Mouse (Mus musculus): Measurements from ENCODE around the gene Nipa1.

Gene Nipa1

DNA sequence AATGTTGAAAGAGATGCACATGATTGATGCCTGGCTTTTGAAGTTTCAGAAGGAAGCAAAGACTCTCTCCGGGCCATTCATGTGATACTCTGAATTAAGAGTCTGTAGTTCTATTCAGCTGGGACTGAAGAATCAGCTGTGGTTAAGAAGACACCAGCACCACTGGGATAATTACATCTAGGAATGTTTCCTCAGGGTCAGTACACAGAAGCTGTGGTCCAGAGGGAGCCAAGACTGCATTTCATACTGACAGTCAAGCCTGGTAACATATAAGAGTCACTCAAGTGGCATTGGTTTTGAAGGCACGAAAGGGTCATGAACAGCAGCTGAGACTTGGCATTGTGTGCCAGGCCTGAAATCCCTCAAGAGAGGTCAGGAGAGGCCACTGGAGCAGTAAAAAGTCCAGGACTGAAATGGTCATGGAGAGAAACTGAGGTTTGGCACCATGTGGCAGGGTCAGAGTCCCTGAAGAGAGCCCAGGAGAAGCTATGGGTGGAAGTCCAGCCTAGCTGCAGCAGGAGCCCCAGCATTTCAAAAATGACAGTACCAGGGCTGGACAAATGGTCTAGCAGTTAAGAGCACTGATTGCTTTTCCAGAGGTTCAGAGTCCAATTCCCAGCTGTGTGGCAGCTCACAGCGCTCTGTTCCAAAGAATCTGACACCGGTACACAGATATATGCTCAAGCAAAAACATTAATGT is 9.3 kb downstream of the Nipa1 start:
- DNase-seq (ENCODE audit: low spot score in 2 of 2) = no peak

DNA sequence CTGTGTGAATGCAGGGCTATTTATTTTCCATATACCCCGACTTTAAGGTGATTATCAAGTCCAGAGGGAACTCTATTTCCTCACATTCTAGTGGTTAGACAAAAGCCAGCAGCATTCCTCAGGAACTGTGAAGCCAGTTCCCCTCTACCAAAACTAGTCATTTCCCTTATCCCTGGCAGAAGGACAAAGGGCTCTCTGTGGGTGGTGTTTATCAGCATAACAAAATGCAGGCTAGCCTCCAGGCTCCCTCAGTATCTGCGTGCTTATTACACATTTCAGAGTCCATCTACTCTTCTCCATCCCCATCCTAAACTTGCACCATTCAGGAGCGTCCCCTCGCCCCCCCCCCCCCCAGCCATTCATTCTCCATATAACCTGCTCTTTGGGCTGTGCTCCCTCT is 20.8 kb downstream of the Nipa1 start:
- DNase-seq (ENCODE audit: low spot score in 2 of 2) = no peak

- DNase-seq (ENCODE audit: low spot score in 2 of 2) = peak in 1 of 2 experiments; percentile 21
These were observed 24.7 kb downstream of the Nipa1 start for GRCm38 (mm10) chr7:55995013-55995412.

DNA sequence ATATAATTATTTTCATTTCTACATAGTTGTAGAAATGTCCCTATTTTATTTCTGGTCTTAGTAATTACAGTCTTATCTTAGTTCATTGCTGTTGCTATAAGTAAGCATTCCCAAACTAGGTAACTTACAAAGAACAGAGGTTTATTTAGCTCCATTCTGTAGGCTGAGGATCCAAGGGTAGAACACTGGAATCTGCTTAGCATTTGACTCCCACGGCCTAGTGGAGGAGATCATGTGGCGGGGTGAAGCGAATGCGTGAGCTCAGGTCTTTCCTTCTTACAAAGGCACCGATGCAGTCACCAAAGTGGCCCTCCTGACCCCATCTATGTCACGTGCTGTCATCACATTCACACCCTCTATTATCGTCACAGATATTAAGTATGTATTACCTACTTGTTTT is 27.9 kb downstream of the Nipa1 start:
- DNase-seq (ENCODE audit: low spot score in 2 of 2) = no peak

- DNase-seq (ENCODE audit: low spot score in 2 of 2) = no peak
These were observed 28.6 kb downstream of the Nipa1 start for GRCm38 (mm10) chr7:55991129-55991528.

DNA sequence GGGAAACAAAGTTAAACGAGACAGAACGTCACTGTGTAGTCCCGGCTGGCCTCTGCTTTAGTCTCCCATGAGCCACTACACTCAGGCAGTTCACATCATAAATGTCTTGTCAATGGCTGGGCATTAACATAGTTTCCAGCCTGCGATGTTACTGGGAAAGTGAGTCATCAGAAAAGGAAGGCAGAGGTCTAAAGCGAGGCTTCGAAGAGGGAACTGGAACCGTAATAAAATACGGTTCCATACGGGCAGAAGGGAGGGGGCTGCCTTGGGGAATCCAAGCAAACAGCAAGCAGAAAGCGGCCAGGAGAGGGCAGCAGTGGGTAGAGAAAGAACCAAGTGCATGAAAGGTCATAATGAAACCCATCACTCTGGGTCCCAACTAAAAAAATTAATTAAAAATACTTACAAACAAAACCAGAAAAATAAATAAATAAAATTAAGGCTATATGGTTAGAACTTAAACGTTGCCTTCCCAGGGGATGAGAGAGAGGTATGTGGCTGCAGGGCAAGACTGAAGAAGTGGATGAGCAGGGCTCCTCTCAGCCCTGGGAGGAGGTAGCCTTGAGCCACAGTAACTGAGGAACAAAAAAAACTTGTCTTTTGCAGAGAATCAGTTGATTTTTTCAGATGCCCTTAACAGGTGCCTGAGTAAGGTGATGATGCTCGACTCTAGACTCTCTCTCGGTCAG is 33.1 kb downstream of the Nipa1 start:
- peak; percentile 40 to 77 for DNase-seq (ENCODE audit: low spot score in 2 of 2)

DNA sequence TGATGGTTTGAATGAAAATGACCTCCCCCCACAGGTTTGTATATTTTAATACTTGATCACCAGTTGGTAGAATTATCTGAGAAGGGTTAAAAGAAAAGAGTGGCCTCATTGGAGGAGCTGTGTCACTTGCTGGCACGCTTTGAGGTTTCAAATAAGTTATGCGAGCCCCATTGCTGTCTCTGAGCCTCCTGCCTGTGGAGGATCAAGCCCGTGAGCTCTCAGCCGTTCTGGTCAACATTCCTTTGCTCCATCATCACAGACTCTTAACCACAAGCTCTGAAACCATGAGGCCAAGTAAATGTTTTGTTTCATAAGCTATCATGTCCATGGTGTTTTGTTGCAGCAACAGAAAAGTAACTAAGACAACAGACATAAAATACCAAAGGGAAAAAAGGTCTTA is 35.0 kb downstream of the Nipa1 start:
- no peak for DNase-seq (ENCODE audit: low spot score in 2 of 2)

GRCm38 (mm10) chr7:55983107-55983506 is 36.6 kb downstream of the Nipa1 start:
- no peak for DNase-seq (ENCODE audit: low spot score in 2 of 2)

DNA sequence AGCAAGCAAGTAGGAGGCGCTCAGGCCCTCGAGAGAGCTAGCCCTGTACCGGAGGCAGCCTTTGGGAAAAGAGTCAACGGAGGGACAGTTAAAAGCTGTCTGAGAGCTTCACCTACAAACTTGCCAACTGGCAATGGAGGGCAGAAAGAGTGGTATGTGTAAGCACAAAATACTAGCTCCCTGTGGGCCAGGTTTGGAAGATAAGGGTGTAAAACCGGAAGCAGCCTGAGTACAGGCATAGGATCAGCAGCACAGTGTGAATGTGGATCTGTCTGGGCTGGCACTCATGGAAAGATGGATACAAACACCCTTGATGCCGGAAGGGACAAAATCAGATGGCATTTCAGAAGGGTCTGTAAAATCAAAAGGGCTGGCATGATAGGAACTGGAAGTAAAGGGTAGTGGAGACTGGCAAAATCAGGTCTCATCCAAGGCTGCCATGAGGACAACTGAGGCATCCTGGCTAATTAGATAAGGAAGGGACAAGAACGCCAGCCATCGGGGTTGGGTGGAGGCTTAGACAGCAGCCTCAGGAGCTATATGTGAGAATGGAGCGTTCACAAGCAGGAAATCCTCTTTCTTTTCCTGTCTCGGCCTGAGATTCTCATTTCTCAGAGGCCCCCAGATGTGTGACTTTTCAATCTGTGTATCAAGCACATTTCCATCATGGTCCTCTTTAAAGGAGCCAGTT is 37.6 kb downstream of the Nipa1 start:
- DNase-seq (ENCODE audit: low spot score in 2 of 2) = no peak

- no peak for DNase-seq (ENCODE audit: low spot score in 2 of 2)
These were observed 38.2 kb downstream of the Nipa1 start for GRCm38 (mm10) chr7:55981511-55981910.

- no peak for DNase-seq (ENCODE audit: low spot score in 2 of 2)
These were observed 45.3 kb downstream of the Nipa1 start for GRCm38 (mm10) chr7:55974429-55974828.

DNA sequence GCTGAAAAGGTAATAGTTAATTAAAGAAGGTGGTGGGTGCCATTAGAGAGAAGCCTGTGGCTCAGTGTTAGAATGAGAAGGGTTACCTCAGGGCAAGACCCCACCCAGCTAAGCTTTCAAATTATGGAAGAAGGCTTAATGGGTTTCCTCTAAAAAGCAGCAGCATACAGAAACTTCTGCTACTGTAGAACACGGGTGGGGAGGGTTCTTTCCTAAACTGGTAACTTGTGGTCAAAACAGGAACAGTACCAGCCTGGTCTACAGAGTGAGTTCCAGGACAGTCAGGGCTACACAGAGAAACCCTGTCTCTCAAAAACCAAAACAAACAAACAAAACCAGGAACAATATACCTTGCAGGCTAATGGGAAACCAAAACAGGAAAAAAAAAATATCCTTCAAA is 50.3 kb downstream of the Nipa1 start:
- no peak for DNase-seq (ENCODE audit: low spot score in 2 of 2)

- DNase-seq (ENCODE audit: low spot score in 2 of 2) = no peak
These were observed 51.4 kb downstream of the Nipa1 start for GRCm38 (mm10) chr7:55968258-55968901.

GRCm38 (mm10) chr7:55966866-55967460 is 52.8 kb downstream of the Nipa1 start:
- DNase-seq (ENCODE audit: low spot score in 2 of 2) = no peak

GRCm38 (mm10) chr7:55962004-55962908 is 57.5 kb downstream of the Nipa1 start, which contains the start of gene Nipa2:
TSS of gene Nipa2 (minus strand) at chr7:55962476.
- peak; percentile 83 to 88 for DNase-seq (ENCODE audit: low spot score in 2 of 2)

DNA sequence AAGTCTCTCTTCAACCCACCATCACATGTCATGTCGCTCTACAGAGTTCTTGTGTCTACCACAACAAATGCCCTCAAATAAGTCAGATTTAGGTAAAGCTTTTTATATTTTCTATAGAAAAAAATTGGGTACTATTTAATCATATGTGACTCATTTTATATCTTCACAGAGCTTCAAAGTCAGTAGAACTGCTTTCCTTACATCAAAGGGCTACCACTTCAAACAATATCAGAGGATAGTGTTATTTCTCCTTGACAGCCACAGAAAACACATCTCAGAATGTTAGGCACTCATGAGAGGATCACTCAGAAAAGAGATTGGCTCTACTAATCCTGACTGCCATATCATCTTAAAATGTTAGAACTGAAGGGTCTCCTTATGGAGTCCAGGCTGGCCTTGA is 59.2 kb downstream of the Nipa1 start:
- DNase-seq (ENCODE audit: low spot score in 2 of 2) = no peak

GRCm38 (mm10) chr7:55959801-55960200 is 60.0 kb downstream of the Nipa1 start:
- DNase-seq (ENCODE audit: low spot score in 2 of 2) = no peak

GRCm38 (mm10) chr7:55957916-55958315 is 61.8 kb downstream of the Nipa1 start:
- no peak for DNase-seq (ENCODE audit: low spot score in 2 of 2)

- no peak for DNase-seq (ENCODE audit: low spot score in 2 of 2)
These were observed 62.6 kb downstream of the Nipa1 start for GRCm38 (mm10) chr7:55957178-55957577.

DNA sequence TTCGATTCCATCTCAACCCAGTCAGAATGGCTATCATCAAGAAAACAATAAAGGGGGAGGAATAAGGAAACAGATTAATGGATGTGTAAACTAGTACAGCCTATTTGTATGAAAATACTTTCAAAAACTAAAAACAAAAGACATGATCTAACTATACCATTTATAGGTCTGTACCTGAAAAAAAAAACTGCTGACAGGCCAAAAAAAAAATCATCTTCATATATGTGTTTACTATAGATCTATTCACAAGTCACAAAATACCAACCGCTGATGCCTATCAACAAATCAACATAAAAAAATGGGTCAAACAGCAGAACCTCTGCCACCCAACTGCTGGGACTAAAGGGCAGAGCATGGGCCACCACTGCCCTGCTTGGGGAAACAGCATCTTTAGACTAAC is 63.7 kb downstream of the Nipa1 start:
- DNase-seq (ENCODE audit: low spot score in 2 of 2) = no peak

DNA sequence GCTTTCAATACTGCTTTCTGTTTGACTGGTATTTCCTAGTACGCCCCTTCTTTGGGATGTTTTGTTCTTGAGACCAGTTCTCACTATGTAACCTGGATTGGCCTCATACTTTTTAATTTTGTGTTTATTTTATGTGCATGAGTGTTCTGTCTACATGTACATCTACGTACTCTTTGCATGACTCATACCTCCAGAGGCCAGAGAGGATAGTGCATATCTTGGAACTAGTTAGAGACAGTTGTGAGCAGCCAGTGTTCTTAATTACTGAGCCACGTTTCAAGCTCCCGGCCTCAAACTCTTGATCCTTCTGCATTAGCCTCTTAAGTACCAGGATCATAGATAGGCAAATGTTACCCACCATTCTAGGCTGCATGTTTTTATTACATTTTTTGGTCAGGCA is 81.4 kb downstream of the Nipa1 start:
- no peak for DNase-seq (ENCODE audit: low spot score in 2 of 2)
